Mouse (Mus musculus): ENCODE data around the gene Pdcd1lg2. TPM values are rescaled to one million over a fixed set of nuclear protein-coding genes. Genes with fewer than 3 reads are reported as not detected.

The Pdcd1lg2 gene
- polyA plus RNA-seq, 1 experiment from 2014 or later, result not detected

- Histone ChIP-seq H3K9me3 (no peaks in the 10 kb centered on the region), H3K27ac (replicated peaks) (no peak overlapping the region), H3K4me3 (no peak overlapping the region), H3K4me1 (0 out of 2 replicates have a peak, but pooled peaks cover 4% of the 10 kb centered on the region), H3K4me2 (replicated peaks) (no peak overlapping the region), H3K36me3 (no peaks in the 10 kb centered on the region), H3K27me3 (no peaks in the 10 kb centered on the region), H3K9ac (replicated peaks) (no peak overlapping the region)
- 50% methylated on average over 4 of the region's 4 CpGs for WGBS
- no peak for ATAC-seq (ENCODE audit: low FRiP score, low read depth)
These were observed 67.9 kb downstream of the Pdcd1lg2 start for GRCm38 (mm10) chr19:29478598-29478997.

DNA sequence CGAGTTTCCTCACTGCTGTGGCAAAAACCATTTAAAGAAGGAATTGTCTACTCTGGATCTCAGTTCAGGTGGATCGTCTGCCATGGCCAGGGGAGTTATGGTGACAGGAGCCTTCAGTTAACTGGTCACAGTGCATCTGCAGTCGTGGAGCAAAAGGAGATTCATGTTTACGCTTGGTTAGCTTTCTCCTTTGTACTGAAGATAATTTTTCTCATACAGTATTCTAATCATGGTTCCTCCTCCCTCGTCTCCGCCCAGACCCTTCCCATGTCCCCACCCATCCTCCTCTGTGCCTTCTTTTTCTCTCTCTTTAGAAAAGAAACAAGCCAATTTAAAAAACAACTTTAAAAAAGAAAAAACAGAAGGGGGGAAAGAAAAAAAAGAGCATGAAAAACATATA, 70.9 kb downstream of the Pdcd1lg2 start:
- Histone ChIP-seq H3K4me2 (replicated peaks) (no peak overlapping the region), H3K36me3 (no peaks in the 10 kb centered on the region), H3K4me1 (0 out of 2 replicates have a peak, but pooled peaks cover 4% of the 10 kb centered on the region), H3K9me3 (no peaks in the 10 kb centered on the region), H3K4me3 (no peak overlapping the region), H3K27ac (replicated peaks) (no peak overlapping the region), H3K9ac (replicated peaks) (no peak overlapping the region), H3K27me3 (no peaks in the 10 kb centered on the region; the same call in 1 of the 2 replicates)
- 73% methylated on average over 6 of the region's 6 CpGs for WGBS
- no peak for ATAC-seq (ENCODE audit: low FRiP score, low read depth)

GRCm38 (mm10) chr19:29482148-29482547, 71.4 kb downstream of the Pdcd1lg2 start:
- Histone ChIP-seq H3K9me3 (no peaks in the 10 kb centered on the region), H3K4me1 (0 out of 2 replicates have a peak, but pooled peaks cover 4% of the 10 kb centered on the region), H3K36me3 (no peaks in the 10 kb centered on the region), H3K4me2 (replicated peaks) (no peak overlapping the region), H3K9ac (replicated peaks) (no peak overlapping the region), H3K27me3 (no peaks in the 10 kb centered on the region; the same call in 1 of the 2 replicates), H3K4me3 (no peak overlapping the region), H3K27ac (replicated peaks) (peak overlapping the region; percentile 17; the same call in 1 of the 2 replicates)
- 73% methylated on average over 5 of the region's 5 CpGs for WGBS
- ATAC-seq (ENCODE audit: low FRiP score, low read depth), result no peak

DNA sequence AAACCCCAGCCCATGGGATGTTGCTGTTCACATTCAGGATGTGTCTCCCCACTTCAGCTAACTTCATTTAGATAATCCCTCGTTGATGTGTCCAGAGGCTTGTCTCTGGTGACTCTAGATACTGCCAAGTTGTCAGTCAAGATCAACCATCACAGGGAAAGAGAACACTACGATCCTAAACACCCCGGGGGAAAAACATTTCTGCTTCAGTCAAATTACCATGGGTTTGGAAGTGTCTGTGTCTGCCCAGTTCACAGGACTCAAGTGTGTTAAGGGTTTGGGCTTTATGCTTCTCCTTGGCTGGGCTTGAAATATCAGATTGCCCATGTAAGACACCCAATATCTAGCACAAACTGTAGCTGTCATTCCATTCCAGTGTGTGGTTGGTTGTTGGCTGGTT, 71.9 kb downstream of the Pdcd1lg2 start:
- no peak overlapping the region for H3K9ac ChIP-seq (replicated peaks)
- ATAC-seq (ENCODE audit: low FRiP score, low read depth), result no peak
- 58% methylated on average over 3 of the region's 3 CpGs for WGBS
- 0 out of 2 replicates have a peak, but pooled peaks cover 4% of the 10 kb centered on the region for H3K4me1 ChIP-seq
- H3K27ac ChIP-seq (replicated peaks), result no peak overlapping the region
- H3K4me2 ChIP-seq (replicated peaks), result no peak overlapping the region
- H3K27me3 ChIP-seq, result no peaks in the 10 kb centered on the region; the same call in 1 of the 2 replicates
- H3K36me3 ChIP-seq, result no peaks in the 10 kb centered on the region
- no peak overlapping the region for H3K4me3 ChIP-seq
- no peaks in the 10 kb centered on the region for H3K9me3 ChIP-seq

- Histone ChIP-seq H3K27me3 (no peaks in the 10 kb centered on the region; the same call in 1 of the 2 replicates), H3K27ac (replicated peaks) (no peak overlapping the region), H3K9ac (replicated peaks) (no peak overlapping the region), H3K4me2 (replicated peaks) (no peak overlapping the region), H3K9me3 (no peaks in the 10 kb centered on the region), H3K4me1 (0 out of 2 replicates have a peak, but pooled peaks cover 4% of the 10 kb centered on the region), H3K4me3 (no peak overlapping the region), H3K36me3 (no peaks in the 10 kb centered on the region)
- no peak for ATAC-seq (ENCODE audit: low FRiP score, low read depth)
- 75% methylated on average over 2 of the region's 2 CpGs for WGBS
These were observed 72.7 kb downstream of the Pdcd1lg2 start for GRCm38 (mm10) chr19:29483386-29483785.

DNA sequence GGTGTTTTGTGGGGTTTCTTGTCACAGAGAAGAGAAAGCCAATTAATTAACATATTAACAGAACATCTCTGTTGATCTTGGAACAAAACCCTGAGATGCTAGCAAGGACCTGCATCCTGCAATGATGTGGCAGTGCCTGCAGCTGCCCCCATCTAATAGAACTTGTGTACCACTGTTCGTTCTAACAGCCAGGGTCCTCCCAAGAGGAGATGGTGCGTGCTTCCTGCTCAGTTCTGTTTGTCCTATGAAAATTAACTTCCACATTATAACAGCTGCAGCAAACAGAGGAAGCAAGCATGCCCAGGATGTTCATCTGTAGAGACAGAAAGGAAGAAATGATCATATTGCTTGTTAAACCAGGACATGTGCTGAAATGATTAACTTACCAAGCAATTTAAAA, 73.8 kb downstream of the Pdcd1lg2 start:
- Histone ChIP-seq H3K9me3 (no peaks in the 10 kb centered on the region), H3K4me2 (replicated peaks) (no peak overlapping the region), H3K4me3 (no peak overlapping the region), H3K36me3 (no peaks in the 10 kb centered on the region), H3K27ac (replicated peaks) (no peak overlapping the region), H3K27me3 (no peaks in the 10 kb centered on the region; the same call in 1 of the 2 replicates), H3K4me1 (0 out of 2 replicates have a peak, but pooled peaks cover 4% of the 10 kb centered on the region), H3K9ac (replicated peaks) (no peak overlapping the region)
- no peak for ATAC-seq (ENCODE audit: low FRiP score, low read depth)
- WGBS, result 71% methylated on average over 2 of the region's 2 CpGs

- Histone ChIP-seq H3K27me3 (no peaks in the 10 kb centered on the region; the same call in 1 of the 2 replicates), H3K4me3 (no peak overlapping the region), H3K4me1 (0 out of 2 replicates have a peak, but pooled peaks cover 4% of the 10 kb centered on the region), H3K9me3 (no peaks in the 10 kb centered on the region), H3K36me3 (no peaks in the 10 kb centered on the region), H3K4me2 (replicated peaks) (no peak overlapping the region), H3K9ac (replicated peaks) (no peak overlapping the region), H3K27ac (replicated peaks) (no peak overlapping the region)
- WGBS, result 86% methylated on average over 3 of the region's 3 CpGs
- no peak for ATAC-seq (ENCODE audit: low FRiP score, low read depth)
These were observed 74.7 kb downstream of the Pdcd1lg2 start for GRCm38 (mm10) chr19:29485257-29485948.

- Histone ChIP-seq H3K4me1 (0 out of 2 replicates have a peak, but pooled peaks cover 4% of the 10 kb centered on the region), H3K9ac (replicated peaks) (no peak overlapping the region), H3K9me3 (no peaks in the 10 kb centered on the region), H3K36me3 (no peaks in the 10 kb centered on the region), H3K4me2 (replicated peaks) (no peak overlapping the region), H3K27ac (replicated peaks) (no peak overlapping the region), H3K27me3 (no peaks in the 10 kb centered on the region; the same call in 1 of the 2 replicates), H3K4me3 (no peak overlapping the region)
- no peak for ATAC-seq (ENCODE audit: low FRiP score, low read depth)
- 84% methylated on average over 7 of the region's 7 CpGs for WGBS
These were observed 76.0 kb downstream of the Pdcd1lg2 start for GRCm38 (mm10) chr19:29486545-29487206.

GRCm38 (mm10) chr19:29487326-29488072, 76.8 kb downstream of the Pdcd1lg2 start:
- Histone ChIP-seq H3K4me3 (no peak overlapping the region), H3K9me3 (no peaks in the 10 kb centered on the region), H3K4me2 (replicated peaks) (no peak overlapping the region), H3K36me3 (no peaks in the 10 kb centered on the region), H3K4me1 (0 out of 2 replicates have a peak, but pooled peaks cover under 1% of the 10 kb centered on the region), H3K27me3 (no peaks in the 10 kb centered on the region; the same call in 1 of the 2 replicates), H3K9ac (replicated peaks) (no peak overlapping the region), H3K27ac (replicated peaks) (no peak overlapping the region)
- no peak for ATAC-seq (ENCODE audit: low FRiP score, low read depth)
- 91% methylated on average over 14 of the region's 14 CpGs for WGBS

- no peaks in the 10 kb centered on the region for H3K9me3 ChIP-seq
- H3K4me2 ChIP-seq (replicated peaks), result no peak overlapping the region
- WGBS, result 70% methylated on average over 6 of the region's 6 CpGs
- H3K9ac ChIP-seq (replicated peaks), result no peak overlapping the region
- H3K4me1 ChIP-seq, result no peaks in the 10 kb centered on the region
- H3K4me3 ChIP-seq, result no peak overlapping the region
- H3K36me3 ChIP-seq, result no peaks in the 10 kb centered on the region
- no peaks in the 10 kb centered on the region; the same call in 1 of the 2 replicates for H3K27me3 ChIP-seq
- ATAC-seq (ENCODE audit: low FRiP score, low read depth), result no peak
- H3K27ac ChIP-seq (replicated peaks), result no peak overlapping the region
These were observed 77.3 kb downstream of the Pdcd1lg2 start for GRCm38 (mm10) chr19:29488073-29488390.

- WGBS, result 76% methylated on average over 10 of the region's 10 CpGs
- Histone ChIP-seq H3K4me2 (replicated peaks) (no peak overlapping the region), H3K4me3 (no peak overlapping the region), H3K36me3 (no peaks in the 10 kb centered on the region), H3K9ac (replicated peaks) (no peak overlapping the region), H3K9me3 (no peaks in the 10 kb centered on the region), H3K27ac (replicated peaks) (no peak overlapping the region), H3K4me1 (no peaks in the 10 kb centered on the region), H3K27me3 (no peaks in the 10 kb centered on the region; the same call in 1 of the 2 replicates)
- ATAC-seq (ENCODE audit: low FRiP score, low read depth), result no peak
These were observed 77.7 kb downstream of the Pdcd1lg2 start for GRCm38 (mm10) chr19:29488420-29488819.

Data from midbrain, embryonic 12.5 days (tissue).